Mouse (Mus musculus) liver, postnatal 0 days (tissue): ENCODE data around the gene Sco1. TPM values are rescaled to one million over a fixed set of nuclear protein-coding genes. Genes with fewer than 3 reads are reported as not detected.

Experiments used
- ATAC-seq: fragments of 200-750 bp; cut with Nextera tagmentation; 2 replicates; pipeline ENCODE4 v1.8.0; 2017; ENCODE audit warnings: mild to moderate bottlenecking, moderate library complexity
- DNase-seq: peaks from one replicate; pipeline ENCODE4 v3.0.0-alpha.2; 2016
- H3K27ac ChIP-seq: fragments of 300-500 bp; sonication (generic); 2 replicates; pipeline ENCODE4 v1.5.1; 2014; ENCODE audit warnings: antibody characterized with exemption, moderate library complexity, mild to moderate bottlenecking, low read depth
- H3K27me3 ChIP-seq: fragments of 300-500 bp; sonication (generic); 2 replicates; pipeline ENCODE4 v1.6.1; 2014; ENCODE audit warnings: low read length, control low read depth, mixed read lengths; ENCODE audit not compliant: insufficient read depth
- H3K36me3 ChIP-seq: fragments of 300-500 bp; sonication (generic); replicated peaks from 2 replicates; pipeline ENCODE4 v1.6.1; 2014; ENCODE audit warnings: mild to moderate bottlenecking, control low read depth, low read length, moderate library complexity, mixed read lengths; ENCODE audit not compliant: insufficient read depth
- H3K4me1 ChIP-seq: fragments of 300-500 bp; sonication (generic); 2 replicates; pipeline ENCODE4 v1.6.1; 2014; ENCODE audit warnings: antibody characterized with exemption, mild to moderate bottlenecking, control low read depth; ENCODE audit not compliant: insufficient read depth
- H3K4me2 ChIP-seq: fragments of 300-500 bp; sonication (generic); 2 replicates; pipeline ENCODE4 v1.6.1; 2014; ENCODE audit warnings: low read depth, mild to moderate bottlenecking, low read length, moderate library complexity, mixed read lengths
- H3K4me3 ChIP-seq: fragments of 300-500 bp; sonication (generic); 2 replicates; pipeline ENCODE4 v1.5.1; 2014; ENCODE audit warnings: low read depth, low read length
- H3K9ac ChIP-seq: fragments of 300-500 bp; sonication (generic); replicated peaks from 2 replicates; pipeline ENCODE4 v1.6.1; 2014; ENCODE audit warnings: mild to moderate bottlenecking, moderate library complexity
- H3K9me3 ChIP-seq: fragments of 300-500 bp; sonication (generic); 2 replicates; pipeline ENCODE4 v1.6.1; 2016; ENCODE audit warnings: mild to moderate bottlenecking, control low read depth, low read length, mixed read lengths
- CTCF ChIP-seq: sonication (generic); IDR thresholded peaks from 2 replicates; pipeline ENCODE4 v1.5.1; 2016; ENCODE audit warnings: antibody characterized with exemption, low read depth
- EP300 ChIP-seq: IDR thresholded peaks from 2 replicates; pipeline ENCODE4 v1.6.1; 2016; ENCODE audit warnings: antibody characterized with exemption, low read depth, mild to moderate bottlenecking
- WGBS: fragments of 180-500 bp; shearing (Covaris S2); extraction: QIAGEN DNeasy Blood & Tissue Kit; methylation state at CpG from one replicate; pipeline ENCODE4 v1.1.7; 2014; ENCODE audit not compliant: insufficient replicate concordance; 5-methylcytosine and 5-hydroxymethylcytosine counted together
- microRNA-seq: library from miRNA; unstranded; fragments of <30 nt; microRNA quantifications from one replicate; pipeline ENCODE4, GENCODE M21; 2016
- polyA plus RNA-seq: library from polyadenylated mRNA; unstranded; fragments of >200 nt; fragmentation: Nextera tagmentation; extraction: Ambion mirVana; gene quantifications from 2 replicates; pipeline ENCODE4 v1.2.1, GENCODE M21; 2015

The Sco1 gene
- polyA plus RNA-seq, 1 experiment from 2014 or later: 7.4 TPM

DNA sequence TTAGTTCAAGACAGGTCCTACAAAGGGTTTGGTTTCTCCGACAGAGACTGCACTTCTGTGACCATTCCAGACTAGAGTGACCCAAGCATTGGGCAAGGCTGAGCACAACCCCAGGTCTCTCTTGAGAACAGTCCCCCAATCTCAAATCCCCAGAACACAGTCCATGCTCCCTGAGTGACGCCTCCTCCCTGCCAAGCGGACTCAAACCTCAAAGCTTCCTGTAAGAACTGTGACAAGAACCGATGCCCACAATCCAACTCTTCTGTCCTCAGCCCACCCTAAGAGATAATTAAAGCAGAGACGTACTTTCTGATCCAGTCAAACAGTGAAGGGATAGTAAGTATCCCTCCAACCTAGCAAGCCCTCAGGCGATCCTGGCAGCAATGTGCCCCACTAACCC is 60.9 kb downstream of the Sco1 start:
- Histone ChIP-seq H3K9me3 (no peaks in the 10 kb centered on the region), H3K36me3 (no peaks in the 10 kb centered on the region), H3K4me3 (no peak overlapping the region), H3K4me2 (no peak overlapping the region), H3K27ac (no peak overlapping the region), H3K27me3 (no peaks in the 10 kb centered on the region), H3K4me1 (no peaks in the 10 kb centered on the region), H3K9ac (no peak overlapping the region)
- TF ChIP-seq CTCF: no peak
- DNase-seq: no peak
- 80% methylated on average over 6 of the region's 6 CpGs for WGBS
- ATAC-seq: no peak

DNA sequence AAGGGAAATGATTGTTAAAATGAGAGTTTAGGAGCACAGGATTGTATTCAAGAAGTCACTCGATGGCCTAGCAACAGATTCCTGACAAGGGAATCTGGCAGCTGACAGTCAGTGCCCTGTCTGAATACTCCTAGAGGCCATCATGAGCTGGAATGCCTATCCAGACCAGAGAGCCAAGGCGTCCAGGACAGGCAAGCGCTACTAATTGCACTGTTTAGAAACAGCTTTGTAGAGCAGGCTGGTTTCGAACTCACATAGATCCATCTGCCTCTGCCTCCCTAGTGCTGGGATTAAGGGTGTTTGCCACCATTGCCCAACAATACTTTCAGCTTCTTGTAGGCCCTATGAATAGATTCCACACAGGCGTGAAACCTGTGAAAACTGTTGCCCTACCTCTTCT is 61.8 kb downstream of the Sco1 start:
- 80% methylated on average over 5 of the region's 5 CpGs for WGBS
- no peak for ATAC-seq

DNA sequence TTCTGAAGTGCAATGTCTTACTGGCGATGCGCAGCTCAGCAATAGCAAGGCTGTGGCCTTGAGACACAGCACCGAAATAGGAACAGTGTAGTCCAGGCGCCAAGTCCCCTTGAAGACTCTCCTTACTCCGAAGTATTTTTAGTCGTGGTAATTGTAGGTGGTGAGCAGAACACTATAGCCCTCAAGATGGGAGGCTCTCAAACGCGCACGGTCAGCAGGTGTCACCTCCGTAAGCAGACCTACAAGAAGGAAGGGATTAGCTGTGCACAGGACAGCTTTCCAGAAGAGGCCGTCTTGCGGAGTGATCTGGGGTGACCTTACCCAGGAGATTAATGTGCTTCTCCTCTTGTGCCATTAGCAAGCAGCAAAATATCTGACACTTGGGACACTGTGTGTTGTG is 62.4 kb downstream of the Sco1 start:
- no peak for TF ChIP-seq CTCF
- TF ChIP-seq EP300: no peak
- Histone ChIP-seq H3K4me2 (no peak overlapping the region), H3K9me3 (no peaks in the 10 kb centered on the region), H3K4me3 (no peak overlapping the region), H3K36me3 (no peaks in the 10 kb centered on the region), H3K27ac (no peak overlapping the region), H3K9ac (no peak overlapping the region), H3K27me3 (no peaks in the 10 kb centered on the region), H3K4me1 (no peaks in the 10 kb centered on the region)
- WGBS: 83% methylated on average over 12 of the region's 12 CpGs
- ATAC-seq (no peak), DNase-seq (no peak)

More for the DNA sequence above, 61.8 kb downstream of the Sco1 start:
- no peak overlapping the region for H3K9ac ChIP-seq
- no peak overlapping the region for H3K4me3 ChIP-seq
- H3K27me3 ChIP-seq: no peaks in the 10 kb centered on the region
- no peaks in the 10 kb centered on the region for H3K4me1 ChIP-seq
- TF ChIP-seq EP300: no peak
- TF ChIP-seq CTCF: no peak
- no peak overlapping the region for H3K27ac ChIP-seq
- no peak for DNase-seq
- no peak overlapping the region for H3K4me2 ChIP-seq
- H3K36me3 ChIP-seq: no peaks in the 10 kb centered on the region
- H3K9me3 ChIP-seq: no peaks in the 10 kb centered on the region

Small RNA genes within 50 kb of the gene (microRNA-seq; reads per million reads assigned to microRNA genes)
- not detected for gene Mir6923

Other genes with a start within 250 kb of the Sco1 start
- not detected in 2 replicates for gene Pirt, start 140.7 kb upstream of the Sco1 start, polyA plus RNA-seq
- gene Tmem238l, start 96.0 kb upstream of the Sco1 start, polyA plus RNA-seq: not detected in 2 replicates
- 4.2 and 4.9 TPM in 2 replicates for gene Tmem220, start 27.5 kb upstream of the Sco1 start, polyA plus RNA-seq
- gene Adprm, start 76 bp upstream of the Sco1 start, polyA plus RNA-seq: 15.0 and 15.4 TPM in 2 replicates
- gene Myh3, start 25.6 kb downstream of the Sco1 start, polyA plus RNA-seq: 0.06 and 0.75 TPM in 2 replicates
- gene Myh2, start 118.4 kb downstream of the Sco1 start, polyA plus RNA-seq: 0.19 TPM in 1 of 2 replicates, not detected in the other
- 0.08 and 2.1 TPM in 2 replicates for gene Myh1, start 147.4 kb downstream of the Sco1 start, polyA plus RNA-seq
- gene Myh4, start 185.4 kb downstream of the Sco1 start, polyA plus RNA-seq: 0.25 TPM in 1 of 2 replicates, not detected in the other
- gene Myh8, start 224.5 kb downstream of the Sco1 start, polyA plus RNA-seq: 1.1 and 17.2 TPM in 2 replicates